26 mouse cellular contexts compared by ENCODE assay signal in genomic region chr4:88941955-88942354, GRCm38 (mm10).
"Had no signal": no experiment of that assay in that cellular context is flagged by ENCODE, and none has a peak within 500 bp of the region (broad histone marks: within the 10 kb centered on the region; RNA-seq: fewer than 3 reads in every experiment).

No protein-coding gene starts in this region.

- H3K4me3 ChIP-seq: gastrocnemius, adult 2 months; heart, embryonic 13.5 days; heart, embryonic 15.5 days; hindbrain, embryonic 13.5 days; hindbrain, embryonic 15.5 days; kidney, embryonic 15.5 days; limb, embryonic 13.5 days; limb, embryonic 15.5 days; liver, embryonic 13.5 days; liver, embryonic 15.5 days had no signal

- ATAC-seq: hindbrain, postnatal 0 days; intestine, embryonic 16.5 days had no signal

- DNase-seq: gastrocnemius, adult 2 months; gastrocnemius, postnatal 10 days; gastrocnemius, postnatal 25 days; heart, adult 18-20 months; heart, postnatal 14 days; heart, postnatal 36 days; kidney, adult 11 months; kidney, adult 2 months; kidney, adult 9 months; kidney, postnatal 14 days; kidney, postnatal 36 days; layer of hippocampus, adult 9-11 months; layer of hippocampus, postnatal 36 days; left cerebral cortex, postnatal 4 days; liver, embryonic 13.5 days had no signal

- H3K27ac ChIP-seq: gastrocnemius, adult 2 months; heart, embryonic 13.5 days; heart, embryonic 15.5 days; hindbrain, embryonic 13.5 days; hindbrain, embryonic 15.5 days; hindbrain, postnatal 0 days; kidney, embryonic 15.5 days; kidney, postnatal 0 days; limb, embryonic 13.5 days; limb, embryonic 15.5 days; liver, embryonic 13.5 days; liver, embryonic 15.5 days had no signal
